Mouse (Mus musculus): ENCODE results near the gene Rnaseh2a.
A peak's percentile ranks its signal among the peaks of the same experiment; 100 is the strongest.

Gene Rnaseh2a

DNA sequence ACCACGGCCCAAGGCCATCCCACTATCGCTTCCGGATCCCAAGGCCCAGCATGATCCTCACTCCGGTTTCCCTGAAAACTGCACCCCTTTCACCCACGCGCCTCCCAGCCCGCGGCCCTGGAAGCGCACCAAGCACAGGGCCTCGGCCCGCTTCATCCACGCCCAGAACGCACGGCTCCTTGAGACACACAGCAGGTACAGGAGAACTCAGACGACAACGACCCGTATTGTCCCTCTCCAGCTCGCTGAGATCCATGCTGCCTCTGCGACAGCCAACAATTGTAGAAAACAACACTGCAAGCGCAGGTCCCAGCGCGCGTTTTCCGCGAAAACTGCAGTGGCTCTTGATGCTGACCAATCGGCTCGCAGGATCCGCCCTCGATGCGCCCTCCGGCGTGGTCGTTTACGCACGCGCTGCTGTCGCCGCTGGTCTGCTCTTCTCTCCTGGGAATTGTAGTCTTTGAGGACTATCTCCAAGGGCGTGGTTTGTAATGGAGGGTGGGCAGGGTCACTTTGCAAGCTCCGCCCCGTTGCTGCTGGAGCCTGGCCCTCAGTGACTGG lies 3.8 kb downstream of the Rnaseh2a start:
- DNase-seq: peak; percentile 97 to 98

DNA sequence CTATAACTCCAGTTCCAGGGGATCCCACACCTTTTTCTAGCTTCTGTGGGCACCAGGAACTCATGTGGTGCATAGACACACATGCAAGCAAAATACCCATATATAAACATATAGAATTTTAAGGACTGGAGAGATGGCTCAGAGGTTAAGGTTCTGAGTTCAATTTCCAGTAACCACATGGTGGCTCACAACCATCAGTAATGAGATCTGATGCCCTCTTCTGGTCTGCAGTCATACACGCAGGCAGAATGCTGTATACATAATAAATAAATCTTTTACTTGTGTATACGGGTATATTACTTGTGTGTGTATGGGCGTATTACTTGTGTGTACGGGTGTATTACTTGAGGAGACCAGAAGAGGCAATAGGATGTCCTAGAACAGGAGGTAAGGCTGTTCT lies 5.6 kb downstream of the Rnaseh2a start:
- DNase-seq: no peak

DNA sequence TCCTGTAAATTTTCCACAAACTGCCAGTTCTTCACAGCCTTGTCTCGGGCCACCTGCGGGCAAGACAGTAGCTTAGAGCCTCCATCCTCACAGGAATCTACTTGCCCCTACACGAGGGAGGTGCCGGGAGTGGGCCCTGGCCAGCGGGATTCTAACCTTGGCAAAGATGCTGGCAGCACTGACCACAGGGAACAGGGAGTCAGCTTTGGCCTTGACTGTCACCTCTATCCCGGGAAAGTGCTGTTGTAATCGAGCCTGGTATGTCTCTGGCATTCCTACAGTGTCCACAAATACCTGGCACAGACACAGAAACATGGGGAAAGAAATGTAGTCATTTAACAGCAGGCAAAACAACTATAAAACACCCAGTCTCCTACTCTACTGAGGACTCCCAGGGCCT lies 9.8 kb downstream of the Rnaseh2a start:
- DNase-seq: no peak

DNA sequence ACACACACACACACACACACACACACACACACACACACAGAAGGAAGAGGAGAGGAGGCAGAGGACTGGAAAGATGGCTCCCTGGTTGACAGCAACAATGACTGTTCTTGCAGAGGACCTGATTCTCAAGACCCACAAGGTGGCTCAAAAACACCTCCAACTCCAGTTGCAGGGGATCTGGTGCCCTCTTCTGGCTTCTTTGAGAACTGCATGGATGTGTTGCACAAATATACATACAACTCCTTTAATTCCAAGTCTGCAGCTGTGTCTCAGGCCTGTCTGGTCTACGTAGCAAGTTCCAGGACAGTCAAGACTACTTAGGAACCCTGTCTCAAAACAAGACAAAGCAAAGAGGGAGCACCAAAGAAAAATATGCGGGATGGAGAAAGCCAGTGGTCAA lies 12.8 kb downstream of the Rnaseh2a start:
- DNase-seq: peak in 1 of 2 experiments; percentile 85

DNA sequence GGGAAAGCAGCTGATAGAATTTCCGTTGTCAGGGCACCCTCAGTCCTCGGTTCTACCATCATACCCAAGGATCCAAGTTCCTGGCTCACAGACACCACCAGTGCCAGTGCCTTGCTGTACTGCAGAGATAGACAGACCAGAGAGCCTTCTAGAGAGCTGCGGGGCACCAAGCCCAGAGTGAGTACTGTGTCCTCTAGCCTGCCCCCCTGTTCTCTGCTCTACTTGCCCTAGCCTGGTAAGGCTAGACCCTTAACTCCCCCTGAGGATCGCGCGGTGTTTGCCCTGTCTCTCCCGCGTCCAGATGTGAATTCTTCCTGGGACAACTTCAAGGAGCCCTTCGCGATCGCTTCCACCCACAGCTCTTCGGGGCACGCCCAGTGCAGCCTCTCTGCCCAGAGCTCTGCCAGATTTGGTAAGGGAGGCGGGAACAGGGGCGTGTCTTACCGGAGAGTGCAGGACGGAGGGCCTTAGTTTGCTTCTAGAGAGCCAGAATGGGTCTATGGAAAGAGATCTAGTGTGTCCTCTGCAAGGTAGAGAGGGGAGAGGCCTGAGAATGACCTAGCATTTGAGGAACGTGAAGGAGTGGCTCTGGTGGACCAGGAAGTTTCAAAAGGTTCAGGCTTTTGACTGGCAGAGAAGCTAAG lies 16.8 kb downstream of the Rnaseh2a start:
- DNase-seq: peak; percentile 53 to 76

DNA sequence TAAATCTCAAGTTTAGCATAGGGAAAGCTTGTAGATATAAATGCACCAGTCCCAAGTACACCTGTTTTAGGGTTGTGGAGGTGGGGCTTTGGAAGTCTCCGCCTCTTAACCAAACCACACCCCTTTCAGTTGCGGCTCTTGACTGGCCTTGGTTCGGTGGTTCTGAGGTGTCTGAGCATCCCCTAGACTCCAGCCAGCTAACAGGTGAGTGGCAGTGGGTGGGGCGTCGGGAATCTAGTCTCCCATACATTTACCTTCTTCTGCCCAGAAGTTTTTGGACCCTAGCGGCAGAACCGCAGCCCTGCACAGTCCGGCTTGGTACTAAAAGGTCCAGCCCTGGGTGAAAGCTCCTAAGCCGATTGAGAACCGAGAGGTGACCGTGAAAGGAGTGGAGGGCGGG lies 19.8 kb downstream of the Rnaseh2a start:
- DNase-seq: no peak

DNA sequence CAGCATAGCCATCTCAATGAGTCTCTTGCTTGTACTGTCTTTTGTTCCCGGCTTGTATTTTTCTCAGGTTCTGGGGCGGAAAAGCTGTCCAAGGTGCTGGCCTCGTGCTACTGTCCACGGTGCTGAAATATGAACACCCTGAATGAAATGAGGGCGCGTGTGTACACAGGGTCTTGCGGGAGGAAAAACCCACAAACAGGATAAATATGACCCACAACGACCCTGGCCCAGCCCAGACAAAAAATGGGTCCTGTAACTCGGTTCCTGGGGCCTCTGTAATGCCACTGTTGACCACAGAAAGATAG lies 22.4 kb downstream of the Rnaseh2a start:
- peak; percentile 41 to 80 for DNase-seq

DNA sequence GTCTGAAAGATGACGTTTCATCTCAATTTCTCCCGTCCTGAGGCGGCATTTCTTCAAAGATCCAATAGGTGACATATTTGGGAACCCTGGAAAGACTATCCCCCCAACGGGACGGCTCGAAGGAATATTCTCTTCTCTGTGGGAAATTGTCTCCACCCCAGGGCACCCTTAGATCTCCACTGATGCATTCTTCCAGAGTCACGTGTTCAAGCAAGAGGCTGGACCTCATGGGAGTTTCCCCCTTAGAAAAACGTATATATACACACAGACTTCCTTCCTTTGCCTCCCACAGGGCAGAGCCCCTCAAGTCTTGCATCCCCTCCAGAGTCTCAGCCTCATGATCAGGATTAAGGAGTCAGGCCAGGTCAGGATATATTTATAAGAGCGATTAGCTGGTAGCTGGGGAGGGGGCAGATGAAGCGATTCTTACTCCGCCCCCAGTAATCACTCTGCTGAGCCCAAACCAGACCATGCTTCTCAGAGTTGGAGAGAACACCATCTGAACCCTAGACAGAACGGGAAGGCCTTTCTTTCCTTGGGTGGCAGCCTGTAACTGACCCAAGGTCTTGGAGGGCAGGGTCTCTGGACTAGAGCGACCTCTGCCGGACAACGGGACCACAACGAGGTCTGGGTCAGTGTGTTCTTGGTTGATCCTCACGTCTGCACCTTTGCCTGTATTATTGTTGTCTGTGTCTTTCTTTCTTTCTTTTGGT lies 22.9 kb downstream of the Rnaseh2a start, which contains the start of gene Rtbdn:
TSS of gene Rtbdn (plus strand) at position 464 of the 713 bp plus-strand sequence.
- DNase-seq: no peak

DNA sequence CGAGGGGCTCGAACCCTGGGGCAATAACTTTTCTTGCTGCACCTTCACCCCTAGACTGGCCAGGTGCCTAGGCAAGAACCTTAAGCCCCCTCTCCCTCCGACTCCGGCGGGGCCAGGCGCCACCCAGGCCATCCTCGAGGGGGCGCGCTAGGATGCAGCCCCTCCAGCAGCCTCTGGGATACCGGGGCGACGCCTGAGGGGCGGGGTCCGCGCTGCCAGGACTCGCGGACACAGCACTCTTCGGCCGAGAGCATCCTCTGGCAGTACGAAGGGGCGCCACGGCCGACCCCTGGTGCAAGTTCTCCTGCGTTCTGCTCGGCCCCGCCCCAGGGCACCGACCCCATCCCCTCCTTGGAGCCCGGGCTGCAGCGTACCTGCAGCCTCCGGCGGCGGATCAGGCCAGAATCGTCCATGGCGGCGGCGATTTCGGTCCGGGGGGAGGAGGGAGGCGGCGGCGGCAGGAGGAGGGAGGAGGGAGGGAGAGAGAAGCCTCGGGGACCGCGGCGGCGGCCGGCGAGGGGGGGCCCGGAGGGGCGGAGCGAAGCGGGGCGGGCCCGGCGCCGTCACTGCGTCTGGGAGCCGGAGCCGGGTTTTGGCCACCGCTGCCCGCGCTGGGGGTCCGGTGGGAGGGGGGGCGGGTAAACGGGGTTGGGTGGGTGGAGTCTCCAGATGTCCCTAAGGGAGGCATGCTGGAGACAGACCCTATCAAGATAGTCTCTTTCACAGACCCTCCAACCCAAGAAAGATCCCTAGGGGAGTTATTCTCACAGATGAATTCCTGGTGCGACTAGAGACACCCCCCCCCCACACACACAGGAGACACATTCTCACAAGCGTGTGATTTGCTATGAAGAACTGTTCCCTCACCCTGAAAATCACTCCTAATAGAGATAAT lies 23.7 kb downstream of the Rnaseh2a start:
- DNase-seq: no peak

DNA sequence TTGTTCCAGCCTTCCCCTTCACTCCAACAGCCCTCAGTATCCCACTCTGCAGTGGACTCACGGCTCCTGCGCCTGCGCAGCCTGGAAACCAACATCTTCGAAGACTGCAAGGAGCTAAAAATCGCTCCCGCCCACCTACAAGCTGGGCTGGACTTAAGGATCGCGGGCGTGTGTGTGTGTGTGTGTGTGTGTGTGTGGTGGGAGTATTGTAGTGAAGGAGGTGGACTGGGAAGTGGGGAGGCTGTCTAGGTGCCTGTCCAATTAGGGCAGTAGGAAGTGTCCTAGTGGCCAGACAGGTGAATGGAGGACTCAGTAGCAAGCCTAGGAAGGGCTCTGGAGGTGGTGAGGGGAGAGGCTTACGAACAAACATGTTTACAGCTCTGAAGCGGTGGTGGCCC lies 24.3 kb downstream of the Rnaseh2a start:
- DNase-seq: no peak

DNA sequence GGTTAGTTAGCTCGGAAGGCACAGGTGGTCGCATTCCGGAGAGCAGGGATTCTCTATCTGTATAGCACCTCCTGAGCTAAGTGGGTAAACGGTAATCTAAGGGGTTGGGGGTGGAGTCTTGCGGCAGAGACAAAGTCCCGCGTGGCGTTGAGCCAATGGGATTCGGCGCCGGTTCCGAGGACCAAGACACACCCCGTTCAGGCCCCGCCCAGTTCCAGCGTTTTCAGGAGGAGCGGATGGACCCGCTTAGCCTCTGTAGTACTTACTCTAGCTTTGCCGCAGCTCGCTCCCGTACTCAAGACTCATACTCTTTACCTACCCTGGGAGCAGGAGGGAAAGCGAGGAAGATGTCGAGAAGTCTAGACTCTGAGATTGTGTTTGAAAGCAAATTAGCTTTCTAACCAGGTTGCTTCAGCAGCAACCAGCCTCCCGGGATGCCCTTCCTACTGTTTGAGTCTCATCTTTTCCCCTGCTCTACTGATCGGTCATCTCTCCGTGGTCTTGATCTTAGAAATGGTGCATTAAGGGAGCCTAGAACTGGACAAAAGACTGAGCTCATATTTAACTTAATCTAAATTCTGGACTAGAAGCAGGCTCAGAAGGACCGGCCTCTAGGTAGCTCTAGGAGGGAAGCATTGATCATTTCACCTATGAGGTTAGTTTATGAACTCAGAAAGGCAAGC lies 24.9 kb downstream of the Rnaseh2a start:
- peak; percentile 41 to 62 for DNase-seq

DNA sequence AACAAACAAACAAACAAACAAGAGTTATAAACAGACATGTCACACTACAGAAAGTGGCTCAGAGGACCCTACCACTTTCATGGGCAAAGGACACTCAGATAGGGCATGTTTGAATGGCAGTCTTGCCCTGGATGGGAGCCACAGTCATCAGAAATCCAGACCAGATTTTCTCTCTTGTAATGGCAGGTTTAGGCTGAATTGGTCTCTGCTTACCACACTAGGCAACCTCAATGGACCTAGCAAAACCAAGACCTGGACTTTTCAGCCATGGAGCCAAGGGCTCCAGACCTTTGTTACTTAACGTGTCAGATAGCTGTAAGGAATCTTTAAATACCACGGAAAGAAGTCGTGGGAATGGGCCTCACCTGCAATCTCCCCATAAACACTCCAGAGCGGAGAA lies 25.9 kb downstream of the Rnaseh2a start:
- no peak for DNase-seq

DNA sequence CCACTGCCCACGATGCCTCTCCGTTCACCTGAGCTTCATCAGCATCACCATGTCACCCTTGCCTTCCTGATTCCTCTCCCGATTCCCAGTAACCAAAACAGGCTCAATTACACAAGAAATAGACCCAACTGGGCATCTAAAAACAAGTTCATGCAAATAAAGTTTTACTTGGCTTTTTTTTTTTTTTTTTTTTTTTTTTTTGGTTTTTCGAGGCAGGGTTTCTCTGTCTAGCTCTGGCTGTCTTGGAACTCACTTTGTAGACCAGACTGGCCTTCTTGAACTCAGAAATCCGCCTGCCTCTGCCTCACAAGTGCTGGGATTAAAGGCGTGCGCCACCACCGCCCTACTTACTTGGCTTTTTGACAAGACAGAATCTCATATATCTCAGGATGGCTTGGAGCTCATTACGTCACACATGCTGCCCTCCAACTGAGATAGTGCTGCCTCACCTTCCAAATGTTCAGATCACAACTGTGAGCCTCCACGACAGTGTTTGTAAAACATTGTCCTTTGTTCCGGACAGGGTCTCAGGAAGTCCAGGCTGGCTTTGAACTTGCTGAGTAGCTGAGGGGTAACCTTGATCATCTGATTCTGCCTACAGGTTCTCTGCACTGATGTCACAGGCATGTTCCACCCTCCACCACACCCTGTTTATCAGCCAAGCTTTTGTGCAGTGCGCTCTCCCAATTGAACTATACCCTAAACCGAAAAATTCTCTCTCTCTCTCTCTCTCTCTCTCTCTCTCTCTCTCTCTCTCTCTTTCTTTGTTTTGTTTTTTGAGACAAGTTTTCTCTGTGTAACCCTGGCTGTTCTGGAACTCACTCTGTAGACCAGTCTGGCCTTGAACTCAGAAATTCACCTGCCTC lies 31.7 kb downstream of the Rnaseh2a start:
- DNase-seq: no peak

DNA sequence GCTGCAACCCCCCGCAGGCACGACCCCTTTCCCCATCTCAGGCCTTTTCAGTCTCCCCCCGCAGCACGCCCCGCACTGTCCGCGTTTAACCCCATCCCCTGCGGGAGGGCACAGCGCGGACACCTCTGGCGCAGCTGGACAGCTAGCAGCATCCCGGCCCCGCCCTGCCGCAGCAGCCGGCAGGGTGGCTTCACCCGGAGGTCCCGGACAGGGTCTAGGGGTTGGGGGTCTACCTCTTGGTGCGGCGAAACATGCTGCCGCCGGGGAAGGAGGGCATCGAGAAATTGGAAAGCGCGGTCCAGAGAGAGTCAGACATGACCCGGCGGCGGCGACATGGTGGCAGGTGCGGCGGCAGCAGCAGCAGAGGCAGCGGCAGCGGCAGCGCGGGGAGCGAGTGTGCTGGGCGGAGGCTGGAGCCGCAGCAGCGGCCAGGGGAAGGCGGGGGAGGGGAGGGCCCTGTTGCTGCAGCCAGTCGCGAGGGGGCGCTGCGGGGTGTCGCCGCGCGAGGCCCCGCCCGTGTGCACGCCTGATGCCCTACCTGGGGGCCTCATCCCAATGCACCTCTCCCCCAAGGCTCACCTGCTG lies 32.5 kb downstream of the Rnaseh2a start, which contains the start of gene Mast1:
TSS of gene Mast1 (minus strand) at position 398 of the 585 bp plus-strand sequence.
- DNase-seq: peak; percentile 28 to 83

DNA sequence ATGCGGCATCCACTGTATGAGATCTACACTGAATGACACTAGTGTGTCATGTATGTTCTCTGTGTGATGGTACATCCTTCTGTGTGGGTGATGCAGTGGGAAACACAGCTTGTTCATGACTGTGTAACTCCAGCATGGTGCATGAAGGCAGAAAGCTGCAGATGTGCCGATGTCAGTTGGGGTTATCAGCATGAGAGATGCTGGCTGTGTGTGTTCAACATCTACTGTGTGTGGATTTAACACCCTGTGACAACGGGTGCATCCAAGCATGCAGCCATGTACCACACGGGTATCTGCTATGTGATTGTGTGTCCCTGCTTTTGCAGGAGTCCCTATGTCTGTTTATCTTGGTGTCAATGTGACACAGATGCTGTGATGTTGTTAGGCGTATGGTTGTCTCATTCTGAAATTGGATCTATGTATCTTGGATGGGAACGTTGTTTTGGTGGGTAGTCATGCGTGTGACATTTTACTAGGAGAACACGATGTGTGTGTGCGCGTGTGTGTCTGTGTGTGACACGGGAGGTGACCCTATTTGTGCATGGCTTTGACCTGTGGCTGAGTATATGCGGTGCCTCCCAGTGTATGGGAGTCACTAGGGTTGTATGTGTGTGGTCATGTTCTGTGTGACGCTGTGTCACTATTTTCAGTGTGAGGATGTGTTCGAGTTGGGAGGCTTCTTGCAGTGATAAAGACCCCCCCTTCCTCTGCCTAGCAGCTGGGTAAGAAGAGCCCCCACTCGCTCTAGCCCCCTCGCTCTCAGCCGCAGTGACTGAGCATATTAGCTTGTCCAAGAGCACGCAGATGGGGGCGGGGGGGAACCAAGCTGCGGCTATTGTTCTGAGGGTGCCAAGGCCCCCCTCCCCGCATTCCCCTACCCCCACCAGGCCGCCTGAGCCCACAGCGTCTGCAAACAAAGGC lies 33.3 kb downstream of the Rnaseh2a start:
- DNase-seq: no peak

DNA sequence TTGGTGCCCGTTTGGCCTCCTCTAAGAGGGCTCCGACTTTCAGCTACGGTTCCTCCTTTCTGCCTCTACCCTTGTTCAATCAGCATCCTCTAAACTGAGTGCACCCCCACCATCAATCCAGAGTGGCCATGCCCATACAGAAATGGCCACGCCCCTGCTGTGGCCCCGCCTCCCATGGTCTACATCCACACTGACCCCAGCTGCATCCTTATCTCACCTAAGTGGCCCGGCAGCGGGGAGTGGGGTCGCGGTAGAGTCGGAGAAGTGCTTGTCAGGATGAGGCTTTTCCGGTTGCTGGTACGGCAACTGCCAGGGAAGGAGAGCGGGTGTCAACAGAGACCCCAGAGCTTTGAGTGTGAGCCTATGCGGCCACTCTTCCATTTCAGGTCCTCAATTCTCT lies 34.1 kb downstream of the Rnaseh2a start:
- no peak for DNase-seq

DNA sequence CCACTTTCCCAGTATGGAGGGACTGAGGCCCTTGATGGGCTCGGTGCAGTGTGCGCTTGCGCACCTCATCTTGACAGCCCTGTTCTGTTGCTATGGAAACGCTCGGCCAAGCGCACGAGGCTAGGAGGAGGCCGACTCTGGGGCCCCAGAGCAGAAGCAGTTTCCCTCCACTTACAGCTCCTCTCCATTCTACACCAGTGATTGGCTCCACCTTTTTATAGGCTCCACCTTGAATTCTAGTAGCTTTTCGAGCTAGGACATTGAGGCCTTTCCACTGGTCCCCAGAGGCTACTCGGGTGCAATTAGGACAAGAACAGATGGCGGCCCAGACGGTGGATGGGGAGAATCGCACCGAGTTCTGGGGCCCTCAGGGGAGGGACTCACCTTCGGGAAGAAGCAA lies 34.7 kb downstream of the Rnaseh2a start:
- no peak for DNase-seq

DNA sequence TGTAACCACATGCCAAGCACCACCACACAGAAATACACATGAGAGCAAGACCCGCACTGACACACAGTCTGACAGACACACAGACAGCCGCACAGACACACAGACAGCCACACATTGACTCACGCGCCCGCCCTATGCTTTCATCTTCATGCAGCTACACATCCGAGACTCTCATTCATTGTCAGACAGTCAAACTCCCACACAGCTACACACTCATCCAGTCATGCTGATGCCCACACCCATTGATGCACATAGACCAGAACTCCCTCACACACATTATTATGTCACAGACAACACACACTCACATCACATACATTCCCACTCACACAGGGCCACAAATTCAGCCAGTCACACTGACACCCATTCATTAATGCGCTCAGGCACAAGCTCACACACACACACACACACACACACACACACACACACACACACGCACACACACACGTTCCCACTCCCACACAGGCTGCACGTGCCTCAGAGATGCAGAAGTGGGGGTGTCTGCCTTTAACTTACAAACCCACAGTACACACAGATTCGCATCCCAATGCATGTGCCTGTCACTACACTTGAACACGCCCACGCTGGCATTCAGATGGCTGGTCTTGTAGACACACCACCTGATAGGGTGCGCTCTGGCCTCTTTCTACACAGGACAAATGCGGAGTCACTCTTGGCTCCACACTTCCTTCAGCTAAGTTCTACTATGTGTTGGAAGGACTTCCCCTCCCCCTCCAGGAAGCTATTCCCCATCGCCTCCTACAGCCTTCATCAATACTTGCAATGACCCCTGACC lies 35.6 kb downstream of the Rnaseh2a start:
- DNase-seq: no peak

DNA sequence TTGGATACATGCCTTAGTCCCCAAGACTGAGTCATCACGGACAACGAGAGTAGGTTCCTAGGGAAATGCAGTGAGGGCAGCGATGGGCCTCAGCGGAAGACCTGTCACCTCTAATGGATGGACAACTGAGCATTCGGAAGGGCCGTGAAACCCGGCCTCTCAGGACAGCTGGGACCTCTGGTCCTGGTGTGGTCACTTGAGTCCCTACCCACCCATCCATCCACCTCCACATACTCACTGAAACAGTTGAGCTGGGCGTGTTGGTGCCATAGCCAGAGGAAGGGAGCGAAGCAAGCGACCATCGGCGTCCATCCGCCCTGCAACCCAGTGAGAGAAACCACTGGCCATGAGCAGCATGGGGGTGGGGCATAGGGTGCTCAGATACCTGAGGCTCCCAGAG lies 39.0 kb downstream of the Rnaseh2a start:
- no peak for DNase-seq
